10 mouse cellular contexts compared by ENCODE assay signal in genomic region chr14:30880811-30881717, GRCm38 (mm10). TPM values are rescaled to one million over a fixed set of nuclear protein-coding genes. Genes with fewer than 3 reads are reported as not detected.
DNase-seq lines count a peak whose midpoint lies in the region; ATAC-seq and TF ChIP-seq lines count a peak whose summit lies in the region.
"Had no signal": no experiment of that assay in that cellular context is flagged by ENCODE, and none has a peak within 500 bp of the region (broad histone marks: within the 10 kb centered on the region; RNA-seq: fewer than 3 reads in every experiment).

No protein-coding gene starts in this region.

- TF ChIP-seq POLR2A in small intestine, adult 2 months (IDR thresholded peaks at IDR 0.05; ENCODE audit: low read depth, low read length), result no peak

- H3K4me3 ChIP-seq in ES-E14 (ENCODE audit: insufficient read depth in 1 of 2, low read depth in 1 of 2, low read length in 2 of 2, poor library complexity in 1 of 2, severe bottlenecking in 1 of 2), result no peak overlapping the region
- H3K4me3 ChIP-seq in embryonic facial prominence, embryonic 14.5 days (ENCODE audit: low read depth, low read length), result no peak overlapping the region
- H3K4me3 ChIP-seq in small intestine, adult 2 months (ENCODE audit: low read depth, low read length), result peak overlapping the region; percentile 45; the same call in 1 of the 2 replicates
- H3K4me3 ChIP-seq: erythroblast, embryonic 14.5 days; limb, embryonic 12.5 days had no signal

- DNase-seq in left cerebral cortex, adult 18-20 months (ENCODE audit: low spot score in 2 of 2), result peak; percentile 57 to 63
- DNase-seq in left cerebral cortex, adult 11 months (ENCODE audit: low spot score), result no peak
- no peak for DNase-seq in ES-E14 (ENCODE audit: low read depth, low spot score)
- peak; percentile 78 for DNase-seq in adrenal gland, postnatal 14 days
- DNase-seq in embryonic facial prominence, embryonic 14.5 days (ENCODE audit: low spot score), result peak; percentile 13
- DNase-seq in left cerebral cortex, postnatal 4 days, result peak; percentile 55

- 87% methylated on average over 17 of the region's 17 CpGs for WGBS in embryonic facial prominence, embryonic 14.5 days
- 73% methylated on average over 17 of the region's 17 CpGs for WGBS in small intestine, adult 2 months

- in situ Hi-C loops in ES-E14 (cut with MboI; ENCODE audit: low sequenced_read_pairs in 2 of 2, unreplicated experiment in 2 of 2), result no loop called here

- no peaks in the 10 kb centered on the region for H3K27me3 ChIP-seq in embryonic facial prominence, embryonic 14.5 days (replicated peaks; ENCODE audit: control insufficient read depth, insufficient read depth, low read length)
- H3K27me3 ChIP-seq in small intestine, adult 2 months (ENCODE audit: control insufficient read depth, insufficient read depth, low read length), result no peaks in the 10 kb centered on the region
- H3K27me3 ChIP-seq: limb, embryonic 12.5 days had no signal

- no peak for ATAC-seq in embryonic facial prominence, embryonic 14.5 days (ENCODE audit: low read depth)
- no peak for ATAC-seq in monocyte, adult 5-6 weeks (replicated peaks; ENCODE audit: insufficient number of reproducible peaks, low FRiP score, low TSS enrichment, poor library complexity, severe bottlenecking)

- TF ChIP-seq CTCF in small intestine, adult 2 months (IDR thresholded peaks at IDR 0.05; ENCODE audit: extremely low read depth, insufficient read length, insufficient replicate concordance, low read depth, low read length), result peak; percentile 22; the same call in 1 of the 2 replicates

- H3K9me3 ChIP-seq in ES-E14 (ENCODE audit: control insufficient read depth, insufficient read depth, low read depth, low read length), result no peaks in the 10 kb centered on the region
- H3K9me3 ChIP-seq in embryonic facial prominence, embryonic 14.5 days (ENCODE audit: control insufficient read depth, low read length), result no peaks in the 10 kb centered on the region
- H3K9me3 ChIP-seq: limb, embryonic 12.5 days had no signal

- peaks cover 0 to 12% of the 10 kb centered on the region in 2 experiments; a peak in 2 of 4 replicates for H3K4me1 ChIP-seq in ES-E14 (ENCODE audit: control insufficient read depth in 2 of 2, insufficient read depth in 2 of 2, low read length in 2 of 2, poor library complexity in 1 of 2)
- H3K4me1 ChIP-seq in embryonic facial prominence, embryonic 14.5 days (ENCODE audit: control insufficient read depth, insufficient read depth, low read length), result no peaks in the 10 kb centered on the region
- H3K4me1 ChIP-seq in small intestine, adult 2 months (ENCODE audit: control insufficient read depth, insufficient read depth, insufficient read length, low read length), result no peaks in the 10 kb centered on the region

- no peaks in the 10 kb centered on the region for H3K36me3 ChIP-seq in ES-E14 (ENCODE audit: control insufficient read depth, insufficient read depth, low read length, poor library complexity, severe bottlenecking)
- peaks cover 13% of the 10 kb centered on the region; the same call in 1 of the 2 replicates for H3K36me3 ChIP-seq in embryonic facial prominence, embryonic 14.5 days (ENCODE audit: control insufficient read depth, insufficient read depth, low read length)
- H3K36me3 ChIP-seq in small intestine, adult 2 months (ENCODE audit: control insufficient read depth, insufficient read depth, low read length), result no peaks in the 10 kb centered on the region

- no peak overlapping the region for H3K9ac ChIP-seq in ES-E14 (ENCODE audit: insufficient read depth, low read depth, low read length, poor library complexity, severe bottlenecking)
- H3K9ac ChIP-seq in embryonic facial prominence, embryonic 14.5 days (ENCODE audit: low read depth, low read length), result no peak overlapping the region
- H3K9ac ChIP-seq: limb, embryonic 12.5 days had no signal

- H3K4me2 ChIP-seq in embryonic facial prominence, embryonic 14.5 days (ENCODE audit: low read depth, low read length), result no peak overlapping the region
- H3K4me2 ChIP-seq: limb, embryonic 12.5 days had no signal

- H3K27ac ChIP-seq in ES-E14 (ENCODE audit: insufficient read depth, low read depth, low read length, poor library complexity, severe bottlenecking), result no peak overlapping the region
- no peak overlapping the region for H3K27ac ChIP-seq in embryonic facial prominence, embryonic 14.5 days (replicated peaks; ENCODE audit: low read depth, low read length)
- peak overlapping the region; percentile 3; the same call in 1 of the 2 replicates for H3K27ac ChIP-seq in small intestine, adult 2 months (ENCODE audit: insufficient read depth, low read depth, low read length)
- H3K27ac ChIP-seq: limb, embryonic 12.5 days had no signal

- intact Hi-C loops in left cerebral cortex, postnatal 4 days (cut with DNase I), result loop anchor here (10.0 kb wide), 1 partner anchor 56 kb away; the partner anchor contains the start of gene Tmem110

TF ChIP-seq in ES-E14, 5 proteins besides CTCF, POLR2A, EP300 and RAD21:
- TF ChIP-seq MAFK (IDR thresholded peaks at IDR 0.05; ENCODE audit: insufficient read depth, low read depth, low read length), result no peak
- no peak for TF ChIP-seq ZNF384 (IDR thresholded peaks at IDR 0.05; ENCODE audit: low read depth, low read length)
- peak; percentile 60 for TF ChIP-seq ZC3H11A (IDR thresholded peaks at IDR 0.05; ENCODE audit: borderline replicate concordance, low read depth, low read length)

RNA-seq across cellular contexts. Expression of gene Mustn1, which starts 2.1 kb away (rescaled TPM):
- 1 to 10 TPM; 2.5 to 3.5 TPM for total RNA-seq in left cerebral cortex, adult 18-20 months (2021)
- total RNA-seq in ES-E14 (2012; rRNA removed), result 0.58 and 0.74 TPM in 2 replicates
- total RNA-seq in adrenal gland, postnatal 14 days (2021), result 4.4 and 6.2 TPM in 2 replicates
- polyA plus RNA-seq in embryonic facial prominence, embryonic 14.5 days (2014; fragmentation: Nextera tagmentation; extraction: Ambion mirVana), result 37.2 and 43.6 TPM in 2 replicates
- 1 to 10 TPM; 1.1 to 1.4 TPM for total RNA-seq in left cerebral cortex, postnatal 4 days (2021)
- 12.9 and 22.9 TPM in 2 replicates for polyA plus RNA-seq in small intestine, adult 2 months (2012; rRNA removed)
- 0.49 to 1.3 TPM in 2 of 3 replicates, not detected in the other for total RNA-seq in monocyte, adult 5-6 weeks (2017)

RNA-seq across cellular contexts. Expression of gene Itih4, which starts 5.2 kb away (rescaled TPM):
- total RNA-seq in left cerebral cortex, adult 18-20 months (2021), result under 1 TPM in 1 of 2 experiments, not detected in 1; 0.19 TPM
- 0.18 TPM in 1 of 2 replicates, not detected in the other for total RNA-seq in ES-E14 (2012; rRNA removed)
- 17.0 and 261 TPM in 2 replicates for total RNA-seq in adrenal gland, postnatal 14 days (2021)
- 0.10 TPM in 1 of 2 replicates, not detected in the other for polyA plus RNA-seq in embryonic facial prominence, embryonic 14.5 days (2014; fragmentation: Nextera tagmentation; extraction: Ambion mirVana)
- not detected for total RNA-seq in left cerebral cortex, postnatal 4 days (2021)
- polyA plus RNA-seq in small intestine, adult 2 months (2012; rRNA removed), result 3.8 TPM in 1 of 2 replicates, not detected in the other
- total RNA-seq in monocyte, adult 5-6 weeks (2017), result not detected in 3 replicates

RNA-seq across cellular contexts. Expression of gene Itih3, which starts 42.5 kb away (rescaled TPM):
- total RNA-seq in left cerebral cortex, adult 18-20 months (2021), result 10 to 100 TPM; 25.8 to 32.8 TPM
- 0.16 and 0.40 TPM in 2 replicates for total RNA-seq in ES-E14 (2012; rRNA removed)
- 7.8 and 111 TPM in 2 replicates for total RNA-seq in adrenal gland, postnatal 14 days (2021)
- 0.33 and 0.39 TPM in 2 replicates for polyA plus RNA-seq in embryonic facial prominence, embryonic 14.5 days (2014; fragmentation: Nextera tagmentation; extraction: Ambion mirVana)
- total RNA-seq in left cerebral cortex, postnatal 4 days (2021), result 1 to 10 TPM; 2.4 to 3.7 TPM
- 0.11 and 0.49 TPM in 2 replicates for polyA plus RNA-seq in small intestine, adult 2 months (2012; rRNA removed)
- not detected in 3 replicates for total RNA-seq in monocyte, adult 5-6 weeks (2017)
- polyA plus RNA-seq: limb, embryonic 12.5 days had no signal

RNA-seq across cellular contexts. Expression of gene Tmem110, which starts 55.7 kb away (rescaled TPM):
- 10 to 100 TPM; 20.7 to 22.9 TPM for total RNA-seq in left cerebral cortex, adult 18-20 months (2021)
- total RNA-seq in ES-E14 (2012; rRNA removed), result 21.8 and 33.2 TPM in 2 replicates
- 18.1 and 19.3 TPM in 2 replicates for total RNA-seq in adrenal gland, postnatal 14 days (2021)
- polyA plus RNA-seq in embryonic facial prominence, embryonic 14.5 days (2014; fragmentation: Nextera tagmentation; extraction: Ambion mirVana), result 28.2 and 28.3 TPM in 2 replicates
- total RNA-seq in left cerebral cortex, postnatal 4 days (2021), result 10 to 100 TPM; 28.1 to 28.8 TPM
- 7.1 and 11.2 TPM in 2 replicates for polyA plus RNA-seq in small intestine, adult 2 months (2012; rRNA removed)
- 6.1 to 14.1 TPM (median 11.7 TPM) in 3 replicates for total RNA-seq in monocyte, adult 5-6 weeks (2017)

Comparison
In these comparisons a context has a peak if more than half of its experiments do, and no peak if none do; other contexts are left out.
1. DNase-seq: peak in left cerebral cortex, adult 18-20 months (2 of 2), adrenal gland, postnatal 14 days (single experiment), embryonic facial prominence, embryonic 14.5 days (single experiment) and left cerebral cortex, postnatal 4 days (single experiment); none in left cerebral cortex, adult 11 months (single experiment) and ES-E14 (single experiment).
2. RNA of gene Itih4, which starts 5.2 kb away (total RNA-seq): 17.0 to 261 TPM in adrenal gland, postnatal 14 days; 0.19 TPM in left cerebral cortex, adult 18-20 months, not detected in left cerebral cortex, postnatal 4 days, 0.18 TPM in ES-E14 and not detected in monocyte, adult 5-6 weeks; every median in the first group is over 10 times any median in the second.